Mouse (Mus musculus) cerebral cortex, adult 2 months (tissue): ENCODE measurements around the gene Neurl1a.

Experiments used
- WGBS: fragments of 180-500 bp; shearing (Covaris S2); methylation state at CpG from one replicate; pipeline ENCODE4 v1.1.7; 2018; 5-methylcytosine and 5-hydroxymethylcytosine counted together

Neurl1a gene

DNA sequence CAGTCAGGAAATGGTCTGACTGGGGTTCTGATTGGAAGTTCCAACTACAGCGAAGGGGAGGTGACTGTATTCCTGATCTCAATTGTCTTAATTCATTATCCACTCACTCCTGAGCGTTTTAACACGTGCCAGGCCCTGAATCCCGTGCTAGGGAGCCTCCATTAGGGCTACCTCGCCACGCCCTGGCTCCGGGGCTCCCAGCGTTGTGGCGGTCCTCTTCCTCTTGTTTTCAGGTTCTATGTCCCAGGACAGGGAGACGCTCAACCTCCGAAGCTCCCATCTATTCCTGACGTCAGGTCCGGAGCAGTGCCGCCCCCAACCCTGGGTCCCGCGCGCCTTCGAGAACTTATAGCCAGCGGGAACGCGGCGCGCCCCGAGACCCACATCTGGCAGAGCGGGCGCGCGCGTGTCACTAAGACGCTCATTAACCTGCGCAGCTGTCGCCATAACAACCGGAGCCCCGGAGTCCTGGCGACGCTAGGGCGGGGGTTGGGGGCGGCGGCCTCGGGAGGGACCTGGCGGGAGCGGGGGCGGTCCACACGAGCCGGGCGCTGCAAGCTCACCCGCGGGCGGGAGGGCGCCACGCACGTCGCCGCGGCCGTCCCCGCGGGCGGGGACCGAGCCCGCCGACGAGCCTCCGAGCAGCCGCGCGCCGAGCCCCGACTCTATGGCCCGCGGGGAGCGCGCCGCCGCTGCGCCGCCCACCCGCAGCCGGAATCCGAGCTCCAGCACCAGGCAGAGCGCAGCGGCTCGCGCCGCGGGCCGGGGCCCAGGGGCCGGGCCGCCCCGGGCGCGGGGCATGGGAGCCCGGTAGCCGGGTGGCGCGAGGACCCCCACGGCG is at the start of gene Neurl1a:
Gene Neurl1a (plus strand): TSS at position 390 of the 841 bp plus-strand sequence.
- under 1% methylated on average over 97 of the region's 98 CpGs for WGBS

DNA sequence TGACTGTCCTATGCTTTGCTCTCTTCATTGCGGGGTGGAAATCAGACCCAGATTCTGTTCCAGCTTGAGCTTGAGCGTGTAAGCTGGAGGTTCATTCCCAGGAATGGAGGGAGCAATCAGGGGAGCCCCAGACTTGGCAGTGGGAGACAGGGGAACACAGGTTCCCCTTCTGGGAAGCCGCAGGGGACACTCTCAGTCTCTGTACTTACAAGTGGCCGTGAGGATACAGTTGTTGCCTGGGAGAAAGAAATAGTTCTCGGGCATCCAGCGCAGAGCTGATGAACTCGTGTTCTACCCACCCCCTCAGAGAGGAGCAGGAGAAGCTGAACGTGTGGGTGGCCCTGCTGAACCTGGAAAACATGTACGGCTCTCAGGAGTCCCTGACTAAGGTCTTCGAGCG is 49.8 kb upstream of the Neurl1a start:
- 63% methylated on average over 11 of the region's 11 CpGs for WGBS

DNA sequence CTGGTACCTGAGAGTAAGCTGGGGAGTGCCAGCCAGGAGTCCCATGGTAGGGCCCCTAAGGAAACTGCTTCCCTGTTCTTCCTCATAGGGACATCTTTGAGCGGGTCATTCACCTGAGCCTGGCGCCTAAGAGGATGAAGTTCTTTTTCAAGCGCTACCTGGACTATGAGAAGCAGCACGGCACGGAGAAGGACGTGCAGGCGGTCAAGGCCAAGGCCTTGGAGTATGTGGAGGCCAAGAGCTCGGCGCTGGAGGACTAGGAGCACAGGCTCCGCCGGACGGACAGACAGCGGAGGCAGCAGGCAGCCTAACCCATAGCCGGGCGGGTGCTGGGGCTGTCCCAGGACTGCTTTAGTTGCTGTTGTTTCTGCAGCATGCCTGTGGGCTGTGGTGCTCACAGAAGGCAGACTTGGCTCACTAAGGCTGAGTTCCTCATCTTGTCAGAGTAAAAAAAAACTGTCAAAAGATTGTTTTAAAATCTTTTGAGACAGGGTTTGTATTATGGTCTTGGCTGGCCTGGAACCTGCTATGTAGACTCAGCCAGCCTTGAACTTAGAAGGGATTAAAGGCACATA is 48.0 kb upstream of the Neurl1a start:
- WGBS, result 87% methylated on average over 15 of the region's 15 CpGs

DNA sequence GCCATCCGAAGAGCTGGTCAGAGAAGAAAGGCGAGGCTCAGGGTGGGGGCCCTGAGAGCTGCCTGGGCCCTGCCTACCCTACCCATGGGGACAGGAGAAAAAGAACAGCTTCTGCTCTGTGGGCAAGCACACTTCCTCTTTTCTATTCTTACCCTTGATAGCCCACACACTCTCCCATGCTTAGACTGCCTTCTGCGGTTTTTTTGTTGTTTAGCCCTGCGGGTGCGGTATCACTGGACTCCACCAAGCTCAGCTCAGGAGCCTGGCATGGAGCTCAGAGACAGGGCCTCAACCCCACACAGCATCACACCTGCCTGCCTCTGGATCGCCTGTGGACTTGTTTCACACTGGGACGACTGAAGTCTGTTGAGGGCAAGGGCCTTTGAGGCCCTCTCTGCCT is 45.5 kb upstream of the Neurl1a start:
- WGBS, result 64% methylated on average over 7 of the region's 7 CpGs

DNA sequence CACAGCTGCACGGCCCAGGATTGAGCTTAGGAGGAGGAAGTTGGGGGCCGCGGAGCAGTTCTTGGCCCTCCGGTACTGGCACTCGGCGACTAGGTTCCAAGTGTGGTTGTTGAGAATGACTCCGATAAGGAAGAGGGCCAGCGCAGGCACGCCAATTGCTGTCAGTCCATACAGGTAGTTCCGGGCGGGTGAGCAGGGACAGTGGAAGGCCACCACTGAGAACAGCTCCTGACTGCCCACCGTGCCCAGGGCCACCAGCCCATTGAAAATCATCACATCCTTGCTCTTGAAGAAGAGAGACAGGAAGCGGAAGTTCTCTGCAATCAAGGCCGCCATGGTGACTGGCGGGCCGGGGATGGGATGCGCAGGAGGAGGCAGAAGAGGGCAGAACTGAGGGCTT is 43.1 kb upstream of the Neurl1a start:
- WGBS, result 94% methylated on average over 17 of the region's 17 CpGs

DNA sequence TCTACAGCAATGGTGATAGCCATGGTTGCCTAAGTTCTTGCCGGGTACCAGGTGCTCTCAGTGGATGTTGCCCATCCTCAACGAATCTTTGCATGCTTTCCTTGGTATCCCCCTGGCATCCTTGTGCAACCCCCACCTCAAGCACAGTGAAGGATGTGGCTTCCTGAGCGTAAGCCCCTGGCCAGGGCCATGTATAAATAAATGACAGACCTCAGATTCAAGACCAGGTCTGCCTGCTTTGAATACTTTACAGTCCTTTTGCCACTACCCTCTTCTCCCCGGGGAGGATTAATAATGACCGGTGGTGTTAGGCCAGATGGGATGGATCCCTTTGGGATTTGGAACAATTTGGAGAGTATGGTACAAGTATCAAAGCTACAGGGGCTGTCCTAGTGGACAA is 42.5 kb upstream of the Neurl1a start:
- WGBS, result 88% methylated on average over 5 of the region's 5 CpGs

DNA sequence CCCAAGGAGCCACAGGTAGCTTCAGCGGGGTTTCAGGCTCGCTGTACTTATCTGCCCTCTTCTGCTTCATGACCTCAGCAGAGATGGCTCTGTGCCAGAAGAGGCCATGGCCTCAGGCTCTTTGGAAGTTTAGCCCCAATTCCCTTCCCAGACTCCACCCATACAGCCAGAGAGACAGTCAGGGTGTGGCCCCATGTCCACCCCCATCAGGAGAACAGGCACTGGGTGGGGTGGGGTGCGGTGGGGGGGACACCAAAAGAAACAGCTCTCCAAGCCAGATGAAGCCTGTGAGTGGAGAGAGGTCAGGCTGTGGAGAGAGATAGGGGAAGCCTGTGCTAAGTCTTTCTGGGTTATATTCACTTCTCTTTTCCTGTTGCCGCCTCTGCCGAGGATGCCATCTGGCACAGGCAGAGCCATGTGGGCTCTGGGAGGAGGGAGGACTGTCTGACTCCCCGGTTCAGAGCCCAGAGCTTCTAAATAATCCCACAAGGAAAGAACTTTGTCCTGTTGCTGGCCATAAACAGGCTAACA is 41.5 kb upstream of the Neurl1a start:
- WGBS, result 24% methylated on average over 6 of the region's 6 CpGs

DNA sequence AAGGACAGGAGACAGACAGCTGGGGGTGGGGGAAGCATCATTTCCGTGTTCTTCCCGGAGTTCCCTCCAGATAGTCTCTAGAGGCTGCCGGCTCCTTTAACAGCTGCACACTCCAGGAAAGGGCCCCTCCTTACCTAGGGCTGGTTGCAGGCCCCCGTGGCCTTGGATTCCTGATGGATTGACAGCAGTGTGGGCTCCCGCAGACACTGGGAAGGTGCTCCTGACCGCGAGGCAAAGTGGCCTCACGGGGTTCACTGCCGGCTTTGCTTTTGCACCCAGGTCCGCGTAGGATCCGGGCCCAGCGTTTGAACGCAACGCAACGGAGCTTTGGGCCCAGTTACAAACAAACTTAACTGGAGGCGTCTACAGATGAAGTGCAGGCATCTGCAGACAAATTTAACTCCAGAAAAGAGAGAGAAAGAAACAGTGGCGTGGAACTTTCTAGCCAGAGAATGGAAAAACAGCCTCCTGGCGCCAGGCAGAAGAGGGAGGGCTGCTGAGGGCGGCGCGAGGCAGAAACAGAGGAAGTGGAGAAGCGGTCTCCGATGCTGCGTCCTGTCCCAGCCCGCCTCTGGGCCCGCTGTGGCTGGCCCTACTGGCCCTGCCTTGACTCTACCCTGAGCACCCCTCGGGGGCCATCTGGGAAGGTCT is 40.7 kb upstream of the Neurl1a start, which contains the start of gene Calhm2:
Gene Calhm2 (minus strand): TSS at position 524 of the 651 bp plus-strand sequence.
- 8% methylated on average over 28 of the region's 28 CpGs for WGBS

DNA sequence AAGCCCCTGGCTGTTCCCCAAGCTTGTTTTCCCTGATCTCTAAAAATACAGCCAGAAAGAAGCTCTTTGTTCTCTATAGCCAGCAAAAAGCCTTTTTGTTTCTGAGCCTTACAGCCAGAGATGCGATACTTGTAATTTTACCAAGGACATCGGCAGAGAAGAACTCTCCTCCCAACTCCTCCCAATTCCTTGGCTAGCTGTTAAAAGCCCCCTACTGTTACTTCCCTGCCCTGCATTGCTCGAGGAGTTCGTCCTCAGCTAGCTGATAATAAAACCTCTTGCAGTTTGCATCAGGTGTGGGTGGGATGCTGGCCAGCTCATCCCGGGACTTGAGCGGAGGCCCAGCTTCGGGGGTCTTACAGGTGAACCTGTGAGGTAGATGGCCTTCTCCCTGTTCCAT is 39.0 kb upstream of the Neurl1a start:
- 32% methylated on average over 7 of the region's 7 CpGs for WGBS

DNA sequence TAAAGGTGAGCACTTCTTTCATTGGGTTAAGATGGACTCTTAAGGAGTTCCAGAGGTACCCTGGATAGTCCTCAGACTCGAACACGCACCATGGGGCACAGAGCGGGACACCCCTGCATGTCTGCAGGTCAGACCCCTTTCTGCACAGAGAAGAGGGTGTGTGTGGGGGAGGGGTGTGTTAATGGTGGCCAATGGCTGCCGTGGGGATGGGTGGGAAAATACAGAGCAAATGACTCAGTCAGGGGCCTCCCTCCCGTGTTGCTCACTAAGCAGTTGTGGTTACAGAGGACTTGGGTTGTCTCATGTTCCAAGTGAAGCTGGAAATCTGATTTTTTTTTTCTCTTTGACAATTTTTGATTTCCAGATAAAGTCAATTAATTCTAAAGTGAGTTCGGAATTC is 36.2 kb upstream of the Neurl1a start:
- 85% methylated on average over 6 of the region's 6 CpGs for WGBS

DNA sequence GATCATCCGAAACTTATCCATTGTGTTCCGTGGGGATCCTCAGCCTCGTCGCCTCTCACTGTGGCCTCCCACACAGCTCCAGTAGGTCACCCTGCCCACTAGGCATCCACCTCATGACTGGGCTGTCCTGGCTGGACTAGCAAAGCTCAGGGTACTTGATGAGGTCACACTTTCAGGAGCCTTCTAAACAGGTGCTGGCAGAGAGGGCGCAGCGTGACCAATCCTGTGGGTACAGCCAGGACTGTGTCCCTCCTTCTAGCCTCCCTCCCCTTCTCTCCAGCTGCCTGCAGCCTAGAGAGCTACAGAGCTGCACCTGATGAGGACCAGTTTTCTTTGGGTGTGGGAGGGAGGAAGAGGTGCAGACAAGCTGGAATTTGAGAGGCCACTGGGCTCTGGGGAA is 34.5 kb upstream of the Neurl1a start, which contains the start of gene Calhm1:
Gene Calhm1 (minus strand): TSS at position 101 of the 400 bp plus-strand sequence.
- 96% methylated on average over 6 of the region's 6 CpGs for WGBS

DNA sequence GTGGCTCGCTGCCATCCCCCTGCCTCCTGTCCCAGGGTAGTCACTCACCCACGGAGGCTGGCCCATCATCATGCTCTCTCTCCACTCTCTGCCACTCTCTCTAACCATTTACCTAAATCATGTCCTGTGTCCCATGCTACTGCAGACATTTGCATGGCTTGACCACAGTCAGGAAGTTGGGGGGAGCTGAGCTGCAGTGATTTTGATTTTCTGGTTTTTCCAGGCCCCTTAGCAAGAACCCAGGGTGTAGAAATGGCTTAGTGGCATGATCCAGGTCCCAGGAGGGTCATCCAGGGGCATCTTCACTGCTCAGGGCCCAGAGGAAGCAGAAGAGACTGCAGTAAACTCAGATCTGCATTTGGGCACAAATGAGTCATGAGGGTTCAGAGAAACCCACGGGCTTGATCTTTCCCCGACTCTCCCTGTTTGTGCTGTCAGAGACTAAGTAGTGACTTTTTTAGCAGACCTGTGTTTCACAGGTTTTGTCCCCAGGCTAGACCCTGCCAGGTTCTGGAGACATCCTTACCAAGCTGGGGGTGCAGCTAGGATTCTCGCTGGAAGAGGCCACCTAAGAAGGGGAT is 30.3 kb upstream of the Neurl1a start:
- 79% methylated on average over 5 of the region's 5 CpGs for WGBS

DNA sequence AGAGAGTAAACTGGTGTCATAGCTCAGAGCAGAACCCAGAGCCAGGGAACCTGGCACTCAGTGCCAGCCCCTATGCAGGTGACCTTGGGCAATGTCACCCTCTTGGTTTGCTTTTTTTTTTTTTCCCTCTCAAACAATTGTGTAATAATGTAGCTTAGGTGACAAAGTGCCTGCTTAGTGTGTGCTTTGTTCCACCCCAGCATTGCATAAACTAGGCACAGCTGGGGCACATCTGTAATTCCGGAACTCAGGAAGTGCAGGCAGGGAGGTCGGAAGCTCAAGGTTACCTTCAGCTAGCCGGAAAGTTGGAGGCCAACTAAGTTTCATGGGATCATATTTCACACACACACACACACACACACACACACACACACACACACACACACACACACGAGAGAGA is 28.8 kb upstream of the Neurl1a start:
- 77% methylated on average over 4 of the region's 4 CpGs for WGBS

DNA sequence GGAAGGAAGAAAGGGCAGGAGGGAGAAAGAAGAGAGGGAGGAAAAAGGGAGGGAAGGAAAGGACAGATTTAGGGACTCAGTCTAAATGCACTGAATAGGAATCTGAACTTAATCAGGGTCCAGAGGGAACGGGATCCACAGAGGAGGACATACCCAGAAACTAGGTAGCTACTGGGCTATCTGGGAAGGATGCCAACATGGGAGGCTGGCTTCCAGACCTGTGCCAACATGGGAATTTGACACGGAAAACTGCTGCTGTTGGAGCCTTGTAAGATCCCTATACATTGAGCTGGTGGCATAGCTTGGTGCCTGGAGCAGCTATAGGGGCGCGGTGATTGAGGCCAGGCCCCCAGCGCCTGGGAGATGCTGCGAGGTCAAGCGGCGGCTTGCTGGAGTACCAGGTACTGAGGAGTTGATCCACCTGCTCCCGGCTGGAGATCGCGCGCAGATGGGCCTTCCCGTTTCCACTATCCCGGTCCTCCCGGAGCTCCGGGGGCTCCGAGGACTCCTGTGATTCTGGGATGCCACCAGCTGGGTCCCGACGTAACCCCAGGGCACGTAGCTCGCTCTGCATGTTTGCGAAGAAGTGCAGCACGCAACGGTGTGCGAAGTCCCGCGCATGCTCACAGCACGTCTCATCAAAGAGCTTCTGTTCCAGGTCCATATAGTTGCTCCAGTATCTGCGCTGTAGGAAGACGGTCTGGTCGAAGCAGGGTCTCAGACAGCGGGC is 27.1 kb upstream of the Neurl1a start:
- 27% methylated on average over 32 of the region's 32 CpGs for WGBS

DNA sequence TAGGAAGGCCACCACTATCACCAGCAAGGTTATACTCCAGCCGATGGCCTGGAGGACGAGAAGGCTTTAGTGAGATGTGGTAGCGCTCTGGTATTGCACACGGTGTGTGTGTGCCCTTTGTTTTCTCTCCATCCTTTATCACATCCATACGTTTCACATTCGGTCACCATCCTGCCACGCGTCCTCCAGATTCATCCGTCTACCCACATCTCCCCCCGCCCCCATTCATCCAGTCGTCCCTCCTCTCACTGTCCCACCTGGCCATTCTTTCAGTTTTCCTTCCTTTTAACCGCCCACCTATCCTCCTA is 26.6 kb upstream of the Neurl1a start:
- 64% methylated on average over 12 of the region's 12 CpGs for WGBS

DNA sequence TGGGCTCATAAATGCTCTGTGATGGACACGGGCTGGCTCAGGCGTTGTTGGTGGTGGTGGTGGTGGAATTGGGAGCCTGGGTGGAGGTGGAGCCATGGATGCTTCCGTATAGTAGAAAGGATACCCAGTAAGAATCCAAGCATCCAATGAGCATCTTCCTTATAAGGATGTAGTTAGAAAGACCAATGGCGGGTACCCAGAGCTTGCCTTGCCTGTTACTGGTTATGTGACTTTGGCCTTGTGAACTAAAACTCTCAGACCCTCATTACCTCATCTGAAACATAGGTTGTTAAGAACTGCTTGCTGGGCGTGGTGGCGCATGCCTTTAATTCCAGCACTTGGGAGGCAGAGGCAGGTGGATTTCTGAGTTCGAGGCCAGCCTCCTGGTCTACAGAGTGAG is 24.9 kb upstream of the Neurl1a start:
- WGBS, result 90% methylated on average over 7 of the region's 7 CpGs

DNA sequence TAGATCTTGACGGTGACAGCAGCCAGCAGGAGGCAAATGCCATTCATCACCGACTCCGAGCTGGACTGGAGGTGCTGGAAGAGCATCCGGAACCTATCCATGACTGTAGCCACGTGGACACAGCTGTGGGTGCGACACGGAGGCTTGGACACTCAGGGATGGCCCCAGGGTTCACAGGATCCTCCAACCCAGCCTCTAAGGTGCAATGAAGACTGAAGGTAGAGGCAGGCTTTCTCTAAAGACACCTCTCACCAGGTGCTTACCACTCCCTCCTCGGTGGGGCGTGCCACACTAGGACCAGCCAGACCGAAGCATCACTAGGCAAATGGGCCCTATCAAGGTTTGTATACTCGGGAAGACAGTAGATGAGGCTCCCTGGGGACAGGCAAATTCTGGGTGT is 21.0 kb upstream of the Neurl1a start, which contains the start of gene Calhm3:
Gene Calhm3 (minus strand): TSS at position 101 of the 400 bp plus-strand sequence.
- 88% methylated on average over 11 of the region's 11 CpGs for WGBS

DNA sequence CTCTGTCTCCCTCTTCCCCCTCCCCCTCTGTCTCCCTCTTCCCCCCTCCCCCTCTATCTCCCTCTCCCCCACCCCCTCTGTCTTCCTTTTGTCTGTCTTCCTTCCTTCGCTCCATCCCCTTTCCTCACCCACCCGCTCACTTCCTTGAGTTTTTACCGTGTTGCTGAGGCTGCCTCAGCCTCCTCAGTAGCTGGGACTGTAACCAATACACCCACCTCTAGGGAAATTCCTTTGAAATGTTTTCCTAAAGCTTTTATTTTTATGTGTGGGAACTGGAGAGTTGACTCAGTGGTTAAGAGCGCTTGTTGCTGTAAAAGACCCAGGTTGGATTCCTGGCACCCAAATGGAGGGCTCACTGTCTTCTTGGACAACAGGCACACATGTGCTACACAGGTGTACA is 17.0 kb upstream of the Neurl1a start:
- 55% methylated on average over 4 of the region's 4 CpGs for WGBS

DNA sequence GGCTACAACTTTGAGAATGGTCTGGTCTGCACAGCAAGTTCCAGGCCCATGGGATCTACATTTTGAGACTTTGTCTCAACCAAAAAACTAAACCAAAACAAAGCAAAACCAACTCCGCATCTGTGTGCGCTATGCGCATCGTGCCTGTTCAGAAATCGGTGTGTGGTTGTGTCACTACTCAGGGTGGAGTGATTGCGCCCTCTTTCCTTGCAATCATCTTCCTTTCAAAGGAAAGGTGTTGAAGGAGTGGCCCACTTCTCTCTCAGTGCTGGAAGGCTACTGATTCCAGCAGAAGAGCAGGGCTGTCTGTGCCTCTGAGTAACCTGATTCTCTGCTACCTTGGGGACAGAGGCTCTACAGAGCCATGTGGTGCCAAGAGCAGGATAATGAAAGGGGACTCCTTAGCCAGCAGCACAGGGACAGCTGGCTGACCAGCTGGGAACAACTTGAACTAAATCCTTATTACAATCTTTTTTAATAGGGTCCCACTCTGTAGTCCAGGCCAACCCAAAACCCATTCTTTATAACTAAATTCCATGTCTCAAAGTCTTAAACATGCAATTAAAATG is 15.4 kb upstream of the Neurl1a start:
- WGBS, result 96% methylated on average over 6 of the region's 6 CpGs

DNA sequence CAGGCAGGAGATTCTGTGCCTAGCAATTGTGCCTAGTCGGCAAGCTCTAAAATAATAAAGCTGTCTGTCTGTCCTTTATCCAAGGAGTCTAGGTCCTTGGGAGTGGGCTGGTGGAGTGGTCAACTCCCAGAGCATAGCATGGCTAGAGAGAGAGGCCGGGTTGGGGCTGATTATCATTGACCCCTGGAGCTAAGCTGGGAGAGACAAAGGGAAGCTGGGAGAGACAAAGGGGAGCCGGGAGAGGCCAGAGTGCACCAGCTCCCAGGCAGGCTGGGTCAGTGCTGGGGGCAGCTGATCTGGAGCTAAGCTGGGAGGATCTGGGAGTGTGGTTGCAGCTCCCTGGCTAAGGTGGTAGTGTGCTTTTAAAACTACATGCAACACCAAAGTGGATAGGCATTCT is 11.9 kb upstream of the Neurl1a start:
- 60% methylated on average over 3 of the region's 3 CpGs for WGBS

DNA sequence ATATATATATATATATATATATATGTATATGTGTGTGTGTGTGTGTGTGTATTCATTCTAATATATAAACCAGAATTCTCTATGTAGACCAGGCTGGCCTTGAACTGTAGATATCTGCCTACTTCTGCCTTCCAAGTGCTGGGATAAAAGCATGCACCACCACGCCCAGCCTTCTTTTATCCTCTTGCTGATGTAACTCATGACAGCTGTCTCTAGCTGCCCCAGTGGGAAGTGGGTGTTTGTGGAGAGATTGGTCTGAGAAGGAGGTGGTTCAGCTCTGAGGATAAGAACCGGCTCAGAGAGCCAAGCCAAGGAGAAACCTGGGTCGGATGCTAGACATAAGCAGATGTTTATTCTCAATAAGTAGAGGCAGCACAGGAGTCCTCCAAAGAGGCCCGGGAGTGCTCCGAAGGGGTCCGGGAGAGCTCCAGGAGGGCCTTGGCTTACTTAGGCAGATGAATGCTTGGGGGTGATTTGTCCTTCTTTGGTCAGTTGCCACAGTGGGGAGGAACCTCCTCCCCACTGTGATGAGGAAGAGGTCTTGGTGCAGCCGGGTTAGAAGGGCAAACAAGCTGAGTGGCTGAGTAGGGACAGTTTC is 10.9 kb upstream of the Neurl1a start:
- WGBS, result 41% methylated on average over 7 of the region's 7 CpGs
